Mouse (Mus musculus) ovary, postnatal 10 days (tissue): ENCODE measurements at regions not wholly inside any gene's neighbourhood (a gene's known extent, or its start where the extent isn't known, plus 50 kb on each side); places are given as distances from the start of the nearest gene placed in this dataset.
A peak's percentile ranks its signal among the peaks of the same experiment; 100 is the strongest.

Experiments
- DNase-seq: peaks from one replicate; pipeline ENCODE4 v3.0.0; 2022; ENCODE audit warnings: low spot score

DNA sequence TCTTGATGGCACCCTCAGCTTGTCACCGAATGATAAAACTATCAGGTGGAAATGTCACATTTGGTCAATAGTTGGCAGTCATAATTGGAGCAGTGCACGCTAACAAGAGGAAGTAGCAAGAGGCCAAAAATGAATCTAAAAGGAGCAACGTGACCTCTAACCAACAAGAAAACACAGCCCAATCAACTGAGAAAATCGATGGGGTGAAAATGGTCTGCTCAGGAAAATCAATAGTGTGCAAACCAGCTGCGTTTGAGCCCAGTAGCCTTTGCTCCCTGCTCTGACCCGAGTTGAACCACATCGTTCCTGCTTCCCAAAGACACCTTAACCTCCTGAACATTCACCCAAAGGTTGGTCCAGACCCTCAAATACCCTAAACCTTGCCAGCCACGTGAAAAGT, 207.3 kb upstream of the Gm6657 start:
- no peak for DNase-seq

DNA sequence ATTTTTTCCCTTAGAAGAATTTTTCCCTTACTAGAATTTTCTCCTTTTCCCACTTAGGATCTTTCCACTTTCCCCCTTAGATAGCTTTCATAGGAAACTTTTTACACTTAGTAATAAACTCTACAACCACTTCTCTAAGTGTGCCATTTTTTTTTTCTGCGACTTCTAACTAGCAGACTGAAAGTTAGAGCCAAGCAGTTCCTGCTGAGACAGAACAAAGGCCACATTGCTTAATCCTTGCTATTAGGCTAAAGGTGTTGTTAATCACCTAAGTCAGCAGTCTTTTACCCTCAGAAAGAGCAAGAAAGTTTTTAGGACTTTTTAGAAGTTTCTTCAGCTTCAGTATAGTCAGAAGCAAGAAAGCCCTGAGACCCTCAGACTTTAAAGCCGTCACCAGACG, 204.3 kb upstream of the Gm6657 start:
- DNase-seq = no peak

DNA sequence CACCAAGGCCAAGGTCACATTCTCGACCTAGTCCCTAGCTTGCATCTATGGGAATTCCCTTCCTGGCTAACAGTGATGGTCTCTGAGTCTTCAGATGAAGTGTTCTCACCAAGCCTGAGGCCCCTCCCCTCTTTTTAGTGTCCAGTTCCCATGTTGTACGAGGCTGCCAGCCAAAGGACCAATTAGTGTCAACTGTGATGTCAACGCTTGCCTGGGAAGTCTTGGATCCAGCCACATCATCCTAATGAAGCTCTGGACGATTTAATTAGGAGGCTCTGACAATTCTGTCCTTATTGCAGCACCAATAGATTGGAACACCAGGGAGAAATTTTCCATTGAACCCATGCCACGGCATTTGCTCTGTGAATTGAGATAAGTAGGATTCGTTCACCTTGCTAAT, 202.4 kb upstream of the Gm6657 start:
- no peak for DNase-seq

DNA sequence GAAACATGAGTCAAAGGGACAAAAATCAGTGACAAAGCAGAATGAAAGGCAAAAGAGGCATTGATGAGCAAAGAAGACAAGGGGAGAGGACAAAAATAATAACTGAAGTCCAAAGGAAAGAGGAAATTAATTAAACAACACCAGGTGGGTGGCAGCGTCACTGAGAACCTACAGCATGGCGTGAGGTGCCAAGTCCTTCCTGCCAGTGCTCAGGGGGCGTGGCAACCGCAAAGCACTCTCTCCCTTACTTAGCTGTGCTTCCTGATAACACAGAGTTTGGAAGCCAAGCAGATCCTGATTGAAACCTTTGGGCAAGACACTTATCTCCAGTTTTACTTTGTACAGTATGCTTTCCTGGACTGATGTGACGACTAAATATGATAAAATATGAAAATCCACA, 199.9 kb upstream of the Gm6657 start:
- DNase-seq = no peak

DNA sequence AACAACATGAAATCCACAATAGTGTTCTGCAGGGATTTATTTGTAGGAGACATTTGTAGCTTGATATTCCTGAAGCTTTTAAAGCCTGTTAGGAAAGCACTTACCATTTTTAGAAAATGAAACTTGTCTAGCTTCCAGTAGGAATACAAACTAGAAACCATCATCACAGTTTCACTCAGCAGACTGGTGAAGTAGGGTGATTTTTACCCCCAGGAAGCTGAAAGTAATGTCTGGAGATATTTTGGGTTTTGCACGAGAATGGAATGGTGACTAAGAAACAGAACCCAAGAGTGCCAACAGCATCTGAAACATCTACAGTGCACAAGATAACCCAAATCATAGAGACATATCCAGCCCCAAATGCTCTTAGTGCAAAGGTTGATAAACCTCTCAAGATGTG, 196.1 kb upstream of the Gm6657 start:
- DNase-seq = no peak

DNA sequence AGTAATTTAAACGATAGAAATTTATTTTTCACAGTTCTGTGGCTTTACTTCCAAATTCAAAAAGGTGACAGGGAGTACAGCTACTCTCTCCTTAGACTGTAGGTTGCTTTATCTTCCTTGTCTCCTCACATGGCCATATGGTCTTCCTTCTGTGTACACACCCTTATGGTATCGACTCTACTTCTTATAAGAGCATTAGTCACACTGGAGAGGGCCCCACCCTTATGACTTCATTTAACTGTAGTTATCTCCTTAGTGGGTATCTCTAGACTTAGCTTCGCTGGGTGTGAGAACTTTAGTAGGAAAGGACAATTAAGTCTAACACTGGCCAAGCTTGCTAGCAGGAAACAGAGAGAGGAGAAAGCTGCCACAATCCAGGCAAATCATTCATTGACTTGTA, 193.6 kb upstream of the Gm6657 start:
- no peak for DNase-seq

DNA sequence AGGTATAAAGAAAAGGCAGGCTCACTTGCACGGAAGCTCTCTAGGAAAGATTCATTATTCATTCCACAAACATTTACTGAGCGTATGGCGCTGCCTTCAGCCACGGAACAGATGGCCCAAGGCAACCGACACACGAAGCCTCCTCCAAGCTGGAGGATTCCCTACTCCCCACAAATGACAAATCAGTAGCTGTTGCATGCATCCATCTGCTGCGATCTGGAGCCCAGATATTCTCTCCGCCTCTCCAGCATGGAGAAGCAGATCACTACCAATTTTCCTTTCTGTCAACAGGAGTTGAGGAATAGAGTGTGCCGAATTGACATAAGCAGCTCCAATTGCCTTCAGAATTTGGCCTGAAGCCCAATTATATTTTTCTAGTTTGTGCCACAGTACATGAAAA, 192.2 kb upstream of the Gm6657 start:
- DNase-seq = no peak

DNA sequence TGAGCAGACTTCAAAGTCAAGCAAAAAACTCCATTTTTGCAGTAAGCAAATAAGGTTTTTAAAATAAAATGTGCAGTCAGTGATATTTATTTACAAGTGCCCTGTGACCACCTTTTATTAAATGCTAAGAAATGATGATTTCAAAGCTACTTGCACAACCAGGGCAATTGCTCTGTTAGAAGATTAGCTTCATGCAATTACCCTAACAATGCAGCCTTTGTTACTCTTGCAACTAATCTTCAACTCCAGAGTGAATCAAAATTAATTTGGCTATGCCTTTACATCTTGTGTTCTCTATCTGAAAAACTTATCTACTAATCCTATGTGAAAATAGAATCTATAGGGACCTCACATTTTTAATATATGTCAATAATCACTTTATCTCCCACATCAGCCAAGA, 160.3 kb upstream of the Gm6657 start:
- no peak for DNase-seq

DNA sequence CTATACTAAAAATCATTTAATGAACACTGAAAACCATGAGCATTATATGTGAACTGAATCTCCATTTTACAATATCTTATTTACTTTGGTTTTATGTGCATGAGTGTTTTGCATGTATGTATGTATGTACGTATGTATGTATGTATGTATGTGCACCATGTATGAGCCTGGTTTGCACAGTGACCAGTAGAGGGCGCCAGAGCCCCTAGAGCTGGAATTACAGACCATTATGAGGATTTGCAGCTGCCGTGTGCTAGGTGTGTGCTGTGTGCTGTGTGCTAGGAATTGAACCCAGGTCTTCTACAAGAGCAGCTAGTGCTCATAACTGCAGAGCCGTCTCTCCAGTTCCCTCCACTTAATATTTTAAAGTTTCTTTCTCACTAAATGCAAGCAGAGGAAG, 147.5 kb upstream of the Gm6657 start:
- no peak for DNase-seq

DNA sequence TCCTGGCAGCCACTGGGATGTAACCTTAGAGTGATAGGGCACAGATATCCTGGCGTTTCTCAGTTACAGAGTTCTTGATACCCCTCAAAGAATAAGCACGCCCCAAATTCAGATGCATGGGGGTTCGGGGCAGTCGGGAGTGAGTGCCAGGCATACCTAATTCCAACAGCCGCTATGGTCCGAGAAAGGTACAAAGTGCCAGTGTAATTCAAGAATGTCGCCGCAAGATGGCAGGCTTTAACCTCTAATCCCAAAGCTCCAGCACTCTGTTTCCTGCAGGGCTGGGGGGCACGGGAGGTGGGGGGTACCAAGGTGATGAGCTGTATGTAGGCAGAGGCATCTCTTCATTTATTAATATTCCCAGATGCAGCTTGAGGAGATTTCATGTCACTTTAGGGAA, 138.1 kb upstream of the Gm6657 start:
- peak; percentile 6 for DNase-seq

DNA sequence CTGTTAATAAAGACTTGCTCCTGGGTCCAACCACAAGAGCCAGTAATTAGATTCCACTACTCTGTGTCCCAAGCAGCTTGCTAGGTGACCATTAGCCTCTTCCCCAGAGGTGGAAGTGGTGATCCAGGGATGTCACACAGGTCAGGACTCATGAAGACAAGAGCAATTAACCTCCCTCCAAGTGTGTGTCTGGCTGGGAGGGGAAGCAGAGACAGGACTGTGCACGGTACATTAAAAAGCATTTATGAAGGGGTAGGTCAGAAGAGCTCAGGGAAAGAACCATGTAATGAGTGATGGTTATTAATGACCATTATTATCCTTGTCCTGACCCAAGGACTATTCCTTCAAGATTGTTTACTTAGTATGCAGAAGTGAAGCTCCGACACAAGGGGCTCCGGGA, 136.9 kb upstream of the Gm6657 start:
- no peak for DNase-seq

DNA sequence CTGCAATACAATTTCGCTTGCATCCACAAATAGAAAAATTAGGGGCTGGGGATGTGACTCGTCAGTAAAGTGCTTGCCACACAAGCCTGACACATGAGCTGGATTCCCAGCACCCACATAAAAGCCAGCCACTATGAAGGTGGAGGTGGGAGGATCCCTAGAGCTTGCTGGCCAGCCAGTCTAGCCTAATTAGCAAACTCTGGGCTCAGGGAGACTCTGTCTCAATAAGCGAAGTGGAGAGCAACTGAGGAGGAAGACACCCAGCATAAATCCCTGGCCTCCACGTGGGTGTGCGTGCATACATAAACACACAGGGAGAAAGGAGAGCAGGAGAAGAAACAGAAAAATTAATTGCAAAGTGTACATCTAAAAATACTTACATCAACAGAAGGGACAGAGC, 134.1 kb upstream of the Gm6657 start:
- DNase-seq = no peak

DNA sequence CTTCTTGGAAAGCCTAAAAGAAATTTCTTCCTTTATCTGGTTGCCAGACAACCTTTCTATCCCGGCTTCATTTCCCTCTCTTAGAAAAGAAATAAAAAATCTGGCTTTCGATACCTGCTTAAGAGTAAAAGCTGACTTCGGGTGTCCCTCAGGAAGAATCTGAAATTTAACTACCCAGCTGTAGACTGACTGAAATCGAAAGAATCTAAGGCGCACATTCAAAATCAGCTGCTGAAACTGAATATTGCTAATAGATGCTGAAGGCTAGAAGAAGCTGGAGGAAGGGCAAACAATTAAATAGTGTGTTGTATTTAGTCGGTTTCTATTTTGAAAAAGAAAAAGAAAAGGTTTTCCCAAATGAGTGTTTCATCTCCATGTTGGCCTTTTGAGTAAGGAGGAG, 128.0 kb upstream of the Gm6657 start:
- no peak for DNase-seq

DNA sequence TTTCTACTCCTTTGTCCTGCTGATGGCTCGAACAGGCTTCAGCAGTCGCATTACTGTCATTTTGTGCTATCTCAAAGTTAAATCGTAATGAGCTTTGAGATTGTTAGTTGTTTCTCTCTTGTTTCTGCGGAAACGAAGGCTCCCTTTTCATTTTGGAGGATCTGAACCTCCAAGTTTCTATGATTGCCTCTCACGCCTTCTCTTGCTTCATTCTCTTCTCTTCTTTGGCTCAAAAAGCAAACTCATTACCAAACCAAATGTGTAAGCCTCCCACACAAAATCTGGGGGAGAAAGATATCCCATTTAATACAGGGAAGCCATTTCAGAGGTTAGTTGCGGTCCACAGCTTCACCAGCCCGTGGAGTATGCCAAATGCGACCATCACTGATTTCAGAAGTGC, 121.1 kb upstream of the Gm6657 start:
- no peak for DNase-seq

DNA sequence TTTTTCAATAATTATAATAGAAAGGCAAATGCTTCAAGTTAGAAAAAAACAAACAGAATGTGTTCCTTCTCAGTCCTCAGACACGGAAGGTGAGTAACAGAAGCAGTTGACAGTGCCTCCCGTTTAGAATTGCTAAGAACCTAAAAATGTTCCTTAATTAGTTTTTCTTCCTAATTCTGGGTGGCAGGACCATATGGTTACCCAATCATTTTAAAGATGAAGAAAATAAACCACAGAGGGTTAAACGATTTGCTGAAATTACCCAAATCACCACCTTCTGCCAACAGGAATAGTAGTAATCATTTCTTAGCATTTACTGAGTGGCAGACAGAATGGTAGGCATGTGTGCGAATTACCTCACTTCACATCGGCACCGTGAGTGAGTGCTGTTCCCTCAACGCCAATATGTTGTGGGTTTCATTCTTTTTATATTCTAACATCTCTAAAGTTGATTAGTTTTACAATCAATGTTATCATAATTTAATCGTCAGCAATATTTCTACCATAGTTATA, 119.7 kb upstream of the Gm6657 start:
- no peak for DNase-seq

DNA sequence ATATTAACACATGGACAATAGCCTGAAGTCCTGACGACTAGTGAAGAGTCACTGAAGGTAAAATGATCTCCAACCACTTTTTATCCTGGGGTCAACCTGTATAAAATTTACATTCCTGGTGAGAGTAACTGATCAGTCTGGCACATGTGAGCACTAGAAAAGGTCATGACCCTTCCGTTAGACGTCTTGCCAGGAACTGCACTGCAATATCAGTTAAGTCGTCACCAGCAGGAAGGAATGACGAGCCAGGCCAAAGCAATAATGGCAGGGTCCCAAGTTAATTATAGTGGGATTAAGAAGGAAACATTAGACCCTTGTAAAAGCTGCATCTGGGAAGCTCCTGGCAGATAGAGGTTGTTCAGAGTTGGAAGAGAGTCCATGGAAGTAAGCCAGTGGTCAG, 116.8 kb upstream of the Gm6657 start:
- DNase-seq = no peak

DNA sequence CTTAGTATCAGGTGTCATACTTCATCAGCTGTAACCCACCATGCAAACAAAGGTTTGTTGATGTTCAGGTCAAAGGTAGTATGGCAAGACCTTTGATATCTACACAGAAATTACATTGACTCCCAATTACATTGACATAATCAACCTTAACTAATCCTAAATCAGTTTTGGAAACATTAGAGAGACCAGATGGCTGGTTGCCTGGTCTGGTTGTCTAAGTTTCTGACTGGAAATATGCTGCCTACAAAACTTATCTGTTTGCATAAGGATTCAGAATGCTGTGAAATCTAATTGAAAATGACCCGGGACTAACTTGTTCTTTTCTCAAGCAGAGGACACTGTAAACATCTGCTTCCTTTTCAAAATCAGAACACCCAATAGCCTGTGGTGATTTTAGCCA, 111.9 kb upstream of the Gm6657 start:
- no peak for DNase-seq

DNA sequence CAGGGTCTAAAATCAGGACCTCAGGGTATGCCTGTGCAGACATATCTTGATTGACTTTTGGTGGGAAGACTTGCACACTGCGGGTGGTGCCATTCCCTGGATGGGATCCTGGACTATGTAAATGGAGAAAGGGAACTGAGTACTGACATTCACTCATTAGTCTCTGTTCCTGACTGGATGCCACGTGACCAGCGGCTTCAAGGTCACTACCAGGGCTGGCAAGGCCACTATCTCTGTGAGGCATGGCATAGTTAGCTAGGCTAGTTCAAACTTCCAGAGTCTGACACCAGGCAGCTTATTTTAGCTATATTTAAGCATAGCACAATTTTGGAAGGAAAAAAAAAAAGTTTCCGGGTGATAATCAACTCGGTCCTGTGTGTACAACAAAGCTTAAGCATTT, 108.0 kb upstream of the Gm6657 start:
- no peak for DNase-seq

DNA sequence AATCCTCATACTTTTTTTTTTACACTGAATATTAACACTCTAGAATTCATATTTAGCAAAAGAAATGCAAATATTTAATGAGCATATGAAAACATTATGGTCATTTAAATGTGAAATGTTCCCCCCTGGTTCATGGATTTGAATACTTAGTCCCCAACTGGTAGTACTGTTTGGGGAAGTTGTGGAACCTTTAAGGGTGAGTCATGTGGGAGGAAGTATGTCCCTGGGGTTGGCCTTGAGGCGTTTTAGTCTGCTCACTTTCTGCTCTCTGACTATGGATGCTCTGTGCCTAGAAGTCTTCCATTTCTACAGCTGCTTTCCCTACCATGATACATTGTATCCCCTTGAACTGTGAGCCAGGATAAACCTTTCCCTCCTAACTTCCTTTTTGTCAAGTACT, 106.1 kb upstream of the Gm6657 start:
- DNase-seq = no peak

DNA sequence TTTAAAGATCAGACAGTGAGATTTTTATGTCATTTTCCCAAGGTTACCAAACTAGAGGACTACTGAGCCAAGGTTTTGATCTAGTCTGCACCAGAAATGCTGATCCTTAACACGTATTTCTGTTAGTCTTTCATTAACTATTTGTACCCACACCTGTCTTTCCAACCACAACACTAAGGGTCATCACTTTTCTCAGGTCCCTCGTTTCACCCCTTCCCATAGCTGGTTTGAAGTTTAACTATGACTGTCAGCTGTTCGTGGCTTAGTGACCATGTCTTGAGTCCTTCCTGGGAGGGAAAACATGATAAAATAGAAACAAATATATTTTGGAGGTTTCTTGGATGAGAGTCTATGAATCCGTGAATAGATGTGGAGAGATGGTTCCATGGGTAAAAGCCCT, 99.6 kb upstream of the Gm6657 start:
- no peak for DNase-seq

DNA sequence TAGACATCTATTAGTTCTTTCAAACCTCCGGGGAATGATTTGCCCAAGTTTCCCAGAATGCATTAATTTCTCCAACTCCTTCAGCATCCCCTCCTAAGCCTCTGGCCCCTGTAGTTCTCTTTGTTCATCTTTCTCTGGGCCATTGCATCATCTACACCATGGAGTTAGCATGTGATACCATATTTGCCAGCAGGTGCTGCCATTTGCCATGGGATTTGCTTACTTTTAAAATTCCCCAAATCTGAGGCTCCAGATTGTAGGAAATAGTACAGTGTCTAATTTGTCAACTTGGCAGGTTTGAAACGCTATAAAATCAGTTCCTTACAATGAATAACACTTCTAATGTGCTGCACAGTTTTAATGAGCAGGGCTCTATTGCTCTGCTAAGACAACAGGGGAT, 98.7 kb upstream of the Gm6657 start:
- no peak for DNase-seq

DNA sequence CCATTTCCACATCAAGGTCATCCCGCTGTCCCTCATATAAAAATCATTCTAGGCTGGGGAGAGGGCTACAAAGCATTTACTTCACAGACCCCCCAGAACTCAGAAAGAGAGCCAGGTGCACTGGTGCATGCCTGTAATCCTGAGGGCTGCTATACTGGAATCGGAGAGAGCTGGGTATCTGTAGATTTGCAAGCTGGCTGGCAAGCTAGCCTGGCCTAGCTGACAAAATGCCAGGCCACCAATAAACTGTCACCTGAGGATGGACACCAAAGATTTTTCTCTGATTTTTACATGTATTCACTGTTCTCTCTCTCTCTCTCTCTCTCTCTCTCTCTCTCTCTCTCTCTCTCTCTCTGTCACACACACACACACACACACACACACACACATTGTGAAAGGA, 98.1 kb upstream of the Gm6657 start:
- DNase-seq = no peak

DNA sequence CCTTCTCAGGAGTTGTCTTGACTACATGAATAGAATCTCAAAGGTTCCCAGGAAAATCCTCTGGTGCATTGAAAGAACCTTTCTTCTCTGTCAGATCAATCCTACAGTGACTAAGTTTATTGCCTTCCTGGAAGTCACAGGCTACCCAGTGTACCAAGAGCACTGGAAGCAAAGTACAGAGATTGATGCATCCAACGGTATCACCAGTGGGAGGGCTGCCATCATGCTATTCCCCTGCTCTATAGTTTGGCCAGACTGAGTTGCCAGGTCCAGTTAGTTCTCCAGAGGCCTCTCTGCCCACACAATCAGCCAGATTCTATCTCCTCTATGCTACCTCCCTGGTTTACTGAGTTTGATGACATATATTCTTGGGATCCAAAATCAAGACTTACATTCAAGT, 96.9 kb upstream of the Gm6657 start:
- no peak for DNase-seq

DNA sequence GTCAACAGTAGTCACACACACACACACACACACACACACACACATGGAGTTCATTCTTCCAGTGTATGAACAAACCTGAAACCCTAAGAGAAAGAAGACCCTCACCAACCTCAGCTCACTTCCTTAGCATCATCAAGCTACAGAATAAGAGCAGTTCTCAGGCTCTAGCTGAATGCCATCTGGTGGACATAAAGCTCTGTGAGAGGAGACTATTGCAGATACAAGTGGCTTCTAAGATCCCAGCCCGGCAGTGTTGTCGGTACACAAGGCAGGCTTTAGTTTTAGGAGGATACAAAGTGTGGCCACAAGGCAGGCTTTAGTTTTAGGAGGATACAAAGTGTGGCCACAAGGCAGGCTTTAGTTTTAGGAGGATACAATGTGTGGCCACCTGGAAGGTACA, 96.3 kb upstream of the Gm6657 start:
- DNase-seq = no peak

DNA sequence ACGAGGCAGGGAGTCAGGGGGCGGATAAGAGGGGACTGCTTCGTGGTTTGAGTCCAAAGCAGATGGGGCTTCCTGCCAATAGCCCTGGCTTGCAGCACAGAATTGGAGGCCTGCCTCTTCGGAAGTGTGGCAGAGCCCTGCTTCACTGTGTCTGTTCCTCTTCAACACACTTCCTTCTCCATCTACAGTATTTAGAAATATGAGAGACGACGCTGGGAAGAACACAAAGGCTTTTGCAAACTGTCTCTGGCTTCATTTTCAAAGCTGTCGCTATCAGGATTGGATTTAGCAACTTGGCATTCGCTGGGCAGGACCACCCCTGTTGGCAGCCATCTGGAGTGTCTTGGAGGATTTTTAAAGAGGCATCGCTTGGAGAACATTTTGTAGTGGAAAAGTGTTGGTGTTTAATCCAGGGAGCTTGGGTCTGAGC, 95.3 kb upstream of the Gm6657 start:
- DNase-seq = no peak
